Mouse (Mus musculus) gastrocnemius, postnatal 10 days (tissue): ENCODE measurements around the gene Zfp646. TPM values are rescaled to one million over a fixed set of nuclear protein-coding genes. Genes with fewer than 3 reads are reported as not detected.
"Not testable (repeated sequence)": the region's sequence is repeated elsewhere in the genome, so short reads cannot be mapped to it uniquely, and the experiment has no call there.

ENCODE experiments used
- DNase-seq: peaks from one replicate; pipeline ENCODE4 v3.0.0; 2021; ENCODE audit warnings: mixed read lengths
- long read RNA-seq, 2 experiments: library from polyadenylated mRNA; stranded (forward); transcript quantifications; one replicate each; pipeline ENCODE4 v2.0.0; 2021
- total RNA-seq, 2 experiments: library from RNA; stranded (reverse); gene quantifications; 2 replicates each; pipeline ENCODE4 v1.2.3; 2021

The Zfp646 gene
- 10 to 100 TPM; 16.2 to 20.1 TPM for total RNA-seq
- long read RNA-seq, experiment 1, full-length matches to known transcripts: 3 of 9 reads
- long read RNA-seq, experiment 1, partial matches to known transcripts: 6 of 9 reads
- long read RNA-seq, experiment 1, other reads (novel, unspliced or antisense): 0 of 9 reads
- long read RNA-seq, experiment 2, full-length matches to known transcripts: 2 of 7 reads
- long read RNA-seq, experiment 2, partial matches to known transcripts: 3 of 7 reads
- long read RNA-seq, experiment 2, other reads (novel, unspliced or antisense): 2 of 7 reads

DNA sequence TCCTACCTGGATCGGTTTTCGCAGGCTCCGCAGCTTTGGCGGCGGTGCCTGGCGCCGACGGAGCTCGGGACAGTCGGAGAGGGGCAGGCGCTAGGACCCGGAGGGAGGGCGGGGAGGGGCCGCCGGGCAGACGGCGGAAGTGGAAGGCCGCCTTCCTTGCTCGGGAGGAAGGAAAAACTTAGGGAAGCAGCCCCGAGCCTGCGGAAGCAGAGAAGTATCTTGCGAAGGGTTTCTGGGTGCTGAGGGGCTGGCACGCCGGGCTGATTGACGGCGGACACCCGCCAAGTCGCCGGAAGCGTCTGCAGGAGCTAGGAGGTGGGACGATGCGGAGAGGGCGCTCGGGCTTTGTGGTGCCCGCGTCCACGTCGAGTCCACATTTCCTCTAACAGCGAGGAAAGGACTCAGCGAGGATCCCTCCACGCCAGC, at the start of gene Zfp646:
Gene Zfp646, plus strand, starts transcription at position 181 of the 426 bp plus-strand sequence.
- peak; percentile 73 for DNase-seq

- DNase-seq: no peak
These were observed 40.5 kb upstream of the Zfp646 start for GRCm38 (mm10) chr7:127835550-127835949.

DNA sequence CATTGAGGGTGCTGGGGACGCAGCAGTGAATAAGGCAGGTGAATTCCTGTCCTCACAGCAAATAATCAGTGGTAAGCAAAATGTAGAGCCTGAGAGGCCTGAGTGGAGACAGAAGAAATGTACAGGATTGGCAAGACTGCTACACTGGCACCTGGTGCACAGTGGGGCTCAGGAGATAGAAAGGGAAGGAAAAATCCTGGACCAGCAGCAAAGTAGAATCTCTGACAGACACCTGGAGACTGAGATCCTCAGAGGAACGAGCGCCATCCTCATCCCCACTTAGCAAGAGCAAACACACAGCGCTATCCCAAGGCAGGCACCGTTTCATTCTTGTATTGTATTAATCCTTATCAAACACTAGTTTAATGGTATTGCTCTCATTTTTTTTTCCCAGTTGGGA, 38.5 kb upstream of the Zfp646 start:
- DNase-seq: no peak

GRCm38 (mm10) chr7:127837878-127838277, 38.1 kb upstream of the Zfp646 start:
- DNase-seq: not testable (repeated sequence)

- DNase-seq: not testable (repeated sequence)
These were observed 36.0 kb upstream of the Zfp646 start for GRCm38 (mm10) chr7:127840031-127840430.

GRCm38 (mm10) chr7:127840886-127841285, 35.1 kb upstream of the Zfp646 start:
- peak; percentile 49 for DNase-seq

- peak; percentile 94 for DNase-seq
These were observed 34.6 kb upstream of the Zfp646 start for GRCm38 (mm10) chr7:127841340-127842000.

GRCm38 (mm10) chr7:127842001-127842718, 33.9 kb upstream of the Zfp646 start:
- peak; percentile 75 for DNase-seq

GRCm38 (mm10) chr7:127849973-127850875, 25.8 kb upstream of the Zfp646 start:
- DNase-seq: no peak

DNA sequence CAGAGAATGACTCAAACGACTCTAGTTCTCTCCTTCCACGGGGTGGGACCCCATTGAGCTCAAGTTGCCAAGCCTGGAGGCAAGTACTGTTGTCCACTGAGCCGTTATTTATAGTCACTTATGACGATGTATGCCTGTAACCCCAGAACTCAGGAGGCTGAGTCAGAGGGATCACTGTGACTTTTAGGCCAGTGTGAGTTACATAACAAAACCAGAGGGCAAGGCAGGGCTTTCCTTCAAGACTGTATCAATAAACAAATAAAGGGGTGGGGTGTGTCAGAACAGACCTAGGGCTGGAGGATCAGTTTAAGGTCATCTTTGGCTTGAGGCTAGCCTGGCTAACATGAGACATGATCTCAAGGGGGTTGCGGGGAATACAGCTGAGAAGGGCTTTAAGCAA, 25.1 kb upstream of the Zfp646 start:
- DNase-seq: no peak

DNA sequence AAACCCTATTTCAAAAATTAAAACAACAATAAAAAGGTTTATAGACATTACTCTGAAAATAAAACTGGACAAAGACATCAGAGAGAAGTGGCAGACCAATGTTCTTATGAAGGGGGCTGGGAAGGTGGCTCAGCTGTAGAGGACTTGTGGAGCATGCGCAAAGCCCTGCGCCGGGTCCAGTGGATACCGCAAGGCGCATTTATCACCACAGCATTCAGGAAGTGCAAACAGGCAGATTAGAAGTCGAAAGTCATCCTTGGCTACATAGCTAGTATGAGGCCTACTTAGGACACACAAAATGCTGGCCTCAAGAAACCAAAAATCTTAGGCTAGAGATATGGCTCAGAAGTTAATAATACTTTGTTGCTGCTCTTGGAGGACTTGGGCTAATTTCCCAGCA, 17.8 kb upstream of the Zfp646 start:
- no peak for DNase-seq

GRCm38 (mm10) chr7:127866434-127866833, 9.6 kb upstream of the Zfp646 start:
- no peak for DNase-seq

DNA sequence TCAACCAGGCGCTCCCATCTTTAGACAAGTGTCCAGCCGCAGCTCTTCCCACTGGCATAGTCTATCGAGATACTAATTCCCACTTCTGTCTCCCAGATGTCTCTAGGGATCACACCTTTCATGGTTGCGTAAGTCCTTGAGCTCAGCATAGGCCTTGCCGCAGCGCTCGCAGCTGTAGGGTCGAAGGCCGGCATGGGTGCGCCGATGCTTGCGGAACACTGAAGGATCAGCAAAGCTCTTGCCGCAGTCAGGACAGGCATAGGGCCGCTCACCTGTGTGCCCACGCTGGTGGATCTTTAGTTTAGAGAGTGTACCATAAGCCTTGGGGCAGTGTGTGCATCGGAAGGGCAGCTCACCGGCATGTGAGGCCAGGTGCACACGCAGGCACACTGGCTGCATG, 8.4 kb upstream of the Zfp646 start:
- no peak for DNase-seq

- peak; percentile 34 for DNase-seq
These were observed 6.7 kb upstream of the Zfp646 start for GRCm38 (mm10) chr7:127869149-127869810.

- no peak for DNase-seq
These were observed 5.7 kb upstream of the Zfp646 start for GRCm38 (mm10) chr7:127870136-127870821.

DNA sequence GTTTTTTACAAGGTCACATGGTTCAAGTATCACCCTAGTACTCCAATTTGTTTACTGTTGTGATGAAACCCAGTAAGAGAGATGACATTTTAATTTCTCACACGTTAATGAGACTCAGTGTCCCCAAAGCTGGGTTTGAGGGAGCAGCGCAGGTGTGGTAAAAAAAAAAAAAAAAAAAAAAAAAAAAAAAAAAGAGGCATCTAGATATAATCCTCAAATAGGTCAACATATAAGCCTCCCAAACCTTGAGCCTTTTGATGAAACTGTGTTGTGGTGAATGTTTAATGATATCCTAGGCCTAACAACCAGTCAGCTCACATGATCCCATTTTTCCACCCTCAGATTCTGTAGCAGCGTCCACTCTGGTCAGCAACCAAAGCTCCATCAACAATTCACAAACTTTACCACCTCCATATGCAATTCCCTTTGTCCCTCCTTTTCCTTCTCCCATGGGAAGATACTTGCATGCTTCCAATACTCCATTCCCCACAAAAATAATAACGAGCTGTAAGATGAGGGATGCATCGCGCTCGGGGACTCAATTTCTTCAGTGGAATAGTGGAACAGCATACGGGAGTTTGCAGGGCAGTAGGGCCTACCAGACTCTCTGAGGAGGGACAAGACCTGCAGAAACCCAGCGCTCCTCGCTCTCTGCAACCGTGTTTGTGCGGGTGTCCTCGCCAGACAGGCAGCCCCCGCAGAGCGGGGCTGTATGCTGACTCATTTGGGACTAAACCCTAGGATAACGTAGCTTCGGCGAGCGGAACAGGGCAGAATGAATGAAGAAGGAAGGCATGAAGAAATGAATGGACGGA, 1.0 kb upstream of the Zfp646 start:
- no peak for DNase-seq

- DNase-seq: peak; percentile 91
These were observed 407 bp upstream of the Zfp646 start for GRCm38 (mm10) chr7:127875627-127876001.

DNA sequence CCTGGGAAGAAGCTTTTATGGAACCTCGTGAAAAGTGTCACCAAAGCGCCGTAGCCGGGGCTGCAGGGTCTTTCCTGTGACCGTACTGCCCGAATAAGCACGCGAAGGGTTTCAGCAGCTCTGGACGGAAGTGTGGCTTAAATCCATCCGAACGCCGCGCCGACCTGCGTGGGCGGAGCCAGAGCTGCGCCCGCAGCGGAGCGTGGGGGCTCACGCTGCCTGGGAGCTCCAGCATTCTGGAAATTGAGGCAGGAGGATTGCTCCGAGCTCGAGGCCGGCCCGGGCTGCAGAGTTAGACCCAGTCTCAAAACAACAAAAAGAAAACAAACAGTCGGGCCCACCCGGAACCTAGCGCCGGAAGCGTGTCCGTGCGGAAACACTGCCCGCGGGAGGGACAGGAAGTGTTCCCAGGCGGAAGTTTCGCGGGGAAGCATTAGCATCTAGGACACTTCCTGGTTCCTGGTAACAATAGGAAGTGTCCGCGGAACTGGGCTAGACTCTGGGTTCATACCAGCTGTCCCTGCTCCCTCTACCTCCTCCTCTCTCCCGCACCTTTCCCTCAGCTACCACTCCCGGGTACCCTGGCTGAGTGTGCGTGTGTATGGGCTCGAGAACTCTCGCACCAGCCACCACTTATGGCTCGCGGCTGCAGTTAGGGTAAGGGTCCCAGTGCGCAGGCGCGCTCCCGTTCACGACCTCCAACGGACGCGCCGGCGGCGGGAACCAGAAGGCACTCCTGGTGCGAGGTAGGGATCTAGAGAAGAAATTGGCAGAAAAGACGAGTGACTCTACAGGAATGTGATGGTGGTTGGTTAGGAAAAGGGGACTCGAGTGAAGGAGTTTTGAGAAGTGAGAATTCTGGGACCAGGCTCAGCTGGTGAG, 687 bp downstream of the Zfp646 start, which contains the start of gene Zfp668:
Gene Zfp668, minus strand, starts transcription at position 362 of the 882 bp plus-strand sequence.
- peak; percentile 87 for DNase-seq

- DNase-seq: no peak
These were observed 3.3 kb downstream of the Zfp646 start for GRCm38 (mm10) chr7:127879301-127879700.
